Mouse (Mus musculus): ENCODE results near the gene Fgfbp3.

DNA sequence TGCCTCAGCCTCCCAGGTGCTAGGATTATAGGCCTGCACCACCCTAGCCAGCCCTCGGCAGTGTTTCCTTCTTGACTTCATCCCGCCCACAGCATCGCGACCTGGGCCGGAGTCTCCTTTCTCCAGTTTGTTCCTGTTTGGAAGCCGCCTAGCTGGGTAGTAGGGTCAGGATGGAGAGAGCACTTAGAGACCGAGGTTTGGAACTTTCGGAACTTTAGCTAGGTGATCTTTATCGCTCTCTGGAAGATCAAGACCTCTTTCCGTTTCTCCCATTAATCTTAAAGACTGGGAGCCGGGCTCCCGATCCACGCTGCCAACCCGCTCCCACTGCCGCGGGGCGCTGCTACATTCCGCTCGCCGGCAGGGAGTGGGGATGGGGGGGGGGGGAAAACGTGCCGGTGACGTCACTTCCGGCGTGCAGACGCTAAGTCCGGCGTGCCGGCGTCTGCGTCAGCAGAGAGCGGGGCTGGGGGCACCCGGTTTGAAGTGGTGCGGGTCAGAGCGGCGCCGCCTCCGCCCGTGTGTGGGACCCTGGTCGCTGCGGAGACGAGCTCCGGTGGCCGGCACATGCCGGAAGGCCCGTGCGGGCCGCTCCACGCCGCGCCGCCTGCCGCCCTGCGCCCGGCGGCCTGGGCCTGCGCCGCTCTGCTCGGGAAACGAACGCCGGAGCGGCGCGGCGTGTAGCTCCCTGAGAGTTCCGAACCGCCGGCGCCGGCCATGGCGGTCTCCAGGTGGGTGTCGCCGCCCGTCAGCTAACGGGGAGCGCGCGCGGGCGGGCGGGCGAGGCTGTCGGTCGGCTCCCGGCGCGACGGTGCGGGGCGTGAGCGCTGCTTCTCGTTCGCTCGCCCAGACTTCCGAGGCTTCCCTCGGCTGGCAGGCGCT, 6.5 kb upstream of the Fgfbp3 start, which contains the start of gene Btaf1:
- TF ChIP-seq CTCF (IDR thresholded peaks at IDR 0.05; ENCODE audit: extremely low read depth, insufficient read length, insufficient replicate concordance, low read depth, low read length), result no peak
- peak; percentile 69 for TF ChIP-seq POLR2A (IDR thresholded peaks at IDR 0.05; ENCODE audit: low read depth, low read length)

Data from small intestine, adult 2 months (tissue).